Mouse (Mus musculus): ENCODE data around the gene Pgrmc2.

GRCm38 (mm10) chr3:41100157-41100556 is 17.3 kb upstream of the Pgrmc2 start:
- TF ChIP-seq EP300 (IDR thresholded peaks at IDR 0.05; ENCODE audit: low read depth) (no peak), CTCF (IDR thresholded peaks at IDR 0.05; ENCODE audit: low read depth) (no peak)
